Mouse (Mus musculus) CD4-positive helper T cell, adult 2 months (primary cell): ENCODE measurements at regions not wholly inside any gene's neighbourhood (a gene's known extent, or its start where the extent isn't known, plus 50 kb on each side); places are given as distances from the start of the nearest gene placed in this dataset.

Source experiments
- DNase-seq: peaks from one replicate; pipeline ENCODE4 v3.0.0-alpha.2; 2012; ENCODE audit warnings: low read depth, missing footprints, low spot score

GRCm38 (mm10) chr9:23127338-23128017 lies 95.4 kb upstream of the Bmper start:
- DNase-seq = no peak

GRCm38 (mm10) chr9:23128018-23128369 lies 94.9 kb upstream of the Bmper start:
- no peak for DNase-seq

GRCm38 (mm10) chr9:23134006-23134405 lies 88.9 kb upstream of the Bmper start:
- no peak for DNase-seq

- DNase-seq = no peak
Measured at GRCm38 (mm10) chr9:23134421-23135118, 88.3 kb upstream of the Bmper start.

- DNase-seq = no peak
Measured at GRCm38 (mm10) chr9:23136511-23136910, 86.4 kb upstream of the Bmper start.

GRCm38 (mm10) chr9:23137682-23138210 lies 85.1 kb upstream of the Bmper start:
- no peak for DNase-seq

GRCm38 (mm10) chr9:23139580-23140162 lies 83.2 kb upstream of the Bmper start:
- no peak for DNase-seq

- no peak for DNase-seq
Measured at GRCm38 (mm10) chr9:23144281-23144680, 78.6 kb upstream of the Bmper start.

GRCm38 (mm10) chr9:23150338-23150737 lies 72.5 kb upstream of the Bmper start:
- no peak for DNase-seq

- no peak for DNase-seq
Measured at GRCm38 (mm10) chr9:23150874-23151273, 72.0 kb upstream of the Bmper start.

- DNase-seq = no peak
Measured at GRCm38 (mm10) chr9:23151953-23152490, 70.9 kb upstream of the Bmper start.

- no peak for DNase-seq
Measured at GRCm38 (mm10) chr9:23156820-23157570, 65.9 kb upstream of the Bmper start.

GRCm38 (mm10) chr9:23158499-23158898 lies 64.4 kb upstream of the Bmper start:
- DNase-seq = no peak

GRCm38 (mm10) chr9:23161346-23161745 lies 61.5 kb upstream of the Bmper start:
- DNase-seq = no peak

- no peak for DNase-seq
Measured at GRCm38 (mm10) chr9:23167056-23167591, 55.8 kb upstream of the Bmper start.

GRCm38 (mm10) chr9:23167716-23168115 lies 55.2 kb upstream of the Bmper start:
- no peak for DNase-seq

GRCm38 (mm10) chr9:23168149-23168548 lies 54.7 kb upstream of the Bmper start:
- DNase-seq = no peak

GRCm38 (mm10) chr9:23171361-23171760 lies 51.5 kb upstream of the Bmper start:
- no peak for DNase-seq
